Mouse (Mus musculus) bone marrow, adult 2 months (tissue): ENCODE data around the gene Nxf1.

Source experiments
- CTCF ChIP-seq: fragments of 200-500 bp; IDR thresholded peaks from 2 replicates; pipeline ENCODE4 v1.5.1; 2011; ENCODE audit warnings: low read length, control low read depth; ENCODE audit not compliant: control insufficient read depth, insufficient read depth
- POLR2A ChIP-seq: fragments of 200-500 bp; IDR thresholded peaks from 2 replicates; pipeline ENCODE4 v1.6.1; 2011; ENCODE audit warnings: low read depth, mild to moderate bottlenecking, control low read depth, low read length, borderline replicate concordance; ENCODE audit not compliant: control insufficient read depth

DNA sequence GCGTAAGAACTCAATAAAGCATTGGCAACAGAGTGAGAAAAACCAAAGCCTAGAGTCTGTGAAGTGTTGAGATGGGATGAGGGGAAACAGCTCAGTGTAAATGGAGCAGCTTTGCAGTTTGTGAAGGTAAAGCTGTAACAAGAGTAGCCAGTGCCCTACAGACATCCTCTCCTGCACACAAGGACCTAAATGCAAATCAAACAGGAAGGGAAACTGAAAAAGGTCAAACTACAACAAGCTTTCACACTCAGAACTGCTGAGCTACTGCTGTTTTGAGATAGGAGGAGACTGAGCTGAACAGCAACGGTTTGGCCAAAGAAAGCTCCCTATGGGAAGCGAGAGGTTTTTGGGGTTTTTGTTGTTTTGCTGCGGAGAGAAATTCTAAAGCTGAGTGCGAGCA, 49.9 kb downstream of the Nxf1 start:
- TF ChIP-seq POLR2A (no peak), CTCF (no peak)
